Mouse (Mus musculus) hindbrain, postnatal 0 days (tissue): ENCODE results near the gene B4galt3. TPM values are rescaled to one million over a fixed set of nuclear protein-coding genes. Genes with fewer than 3 reads are reported as not detected.

ENCODE experiments used
- ATAC-seq: fragments of 200-750 bp; cut with Nextera tagmentation; 2 replicates; pipeline ENCODE4 v1.8.0; 2017; ENCODE audit warnings: mild to moderate bottlenecking, moderate TSS enrichment, moderate library complexity
- DNase-seq: peaks from one replicate; pipeline ENCODE4 v3.0.0-alpha.2; 2015; ENCODE audit warnings: low spot score
- H3K27ac ChIP-seq: fragments of 300-500 bp; sonication (generic); 2 replicates; pipeline ENCODE4 v1.5.1; 2014; ENCODE audit warnings: mild to moderate bottlenecking
- H3K27me3 ChIP-seq: fragments of 300-500 bp; sonication (generic); 2 replicates; pipeline ENCODE4 v1.6.1; 2014; ENCODE audit warnings: low read length, mixed read lengths; ENCODE audit not compliant: insufficient read depth
- H3K36me3 ChIP-seq: fragments of 300-500 bp; sonication (generic); 2 replicates; pipeline ENCODE4 v1.6.1; 2014; ENCODE audit warnings: low read length, mixed read lengths; ENCODE audit not compliant: insufficient read depth
- H3K4me1 ChIP-seq: fragments of 300-500 bp; sonication (generic); 2 replicates; pipeline ENCODE4 v1.6.1; 2014; ENCODE audit warnings: antibody characterized with exemption, low read length, mixed read lengths; ENCODE audit not compliant: insufficient read depth
- H3K4me2 ChIP-seq: fragments of 300-500 bp; sonication (generic); 2 replicates; pipeline ENCODE4 v1.6.1; 2014; ENCODE audit warnings: low read depth, mild to moderate bottlenecking, low read length, moderate library complexity, mixed read lengths
- H3K4me3 ChIP-seq: fragments of 300-500 bp; sonication (generic); 2 replicates; pipeline ENCODE4 v1.5.1; 2014; ENCODE audit warnings: low read length
- H3K9ac ChIP-seq: fragments of 300-500 bp; sonication (generic); replicated peaks from 2 replicates; pipeline ENCODE4 v1.6.1; 2014; ENCODE audit warnings: mild to moderate bottlenecking, low read length, moderate library complexity, mixed read lengths
- H3K9me3 ChIP-seq: fragments of 300-500 bp; sonication (generic); 2 replicates; pipeline ENCODE4 v1.6.1; 2016; ENCODE audit warnings: low read length, mixed read lengths
- CTCF ChIP-seq: IDR thresholded peaks from 2 replicates; pipeline ENCODE4 v1.5.1; 2016; ENCODE audit warnings: antibody characterized with exemption, control low read depth, low read depth
- WGBS: fragments of 180-500 bp; shearing (Covaris S2); extraction: QIAGEN DNeasy Blood & Tissue Kit; methylation state at CpG from one replicate; pipeline ENCODE4 v1.1.7; 2014; 5-methylcytosine and 5-hydroxymethylcytosine counted together
- polyA plus RNA-seq: library from polyadenylated mRNA; unstranded; fragments of >200 nt; fragmentation: Nextera tagmentation; extraction: Ambion mirVana; gene quantifications from 2 replicates; pipeline ENCODE4 v1.2.1, GENCODE M21; 2015
- total RNA-seq: library from RNA; depleted of rRNA; stranded (reverse); fragments of >200 nt; gene quantifications from 2 replicates; pipeline ENCODE4 v1.2.3, GENCODE M21; 2014

B4galt3 gene
- total and polyA plus RNA-seq, 2 experiments from 2014 or later: 80.5 to 91.9 TPM

DNA sequence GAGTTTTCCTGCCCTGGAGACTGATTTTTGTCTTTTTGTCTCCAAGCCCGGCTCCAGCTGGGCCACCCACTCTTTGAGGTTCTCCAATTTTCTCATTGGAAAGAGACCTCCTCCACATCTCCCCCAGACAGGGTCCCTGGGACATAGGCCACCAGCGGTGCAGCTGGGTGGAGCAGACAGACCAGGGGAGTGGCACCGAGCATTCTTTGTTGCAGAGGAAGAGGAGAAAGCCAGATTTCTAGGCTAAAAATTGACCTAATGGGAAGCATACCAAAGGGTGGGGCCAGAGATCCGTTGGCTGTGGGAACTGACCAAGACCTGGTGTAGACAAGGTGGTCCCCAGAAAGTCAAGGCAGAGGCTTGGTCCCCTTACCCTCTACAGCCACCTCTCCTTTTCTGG, 22.2 kb upstream of the B4galt3 start:
- Histone ChIP-seq H3K27ac (peak overlapping the region; percentile 82), H3K9ac (no peak overlapping the region), H3K36me3 (no peaks in the 10 kb centered on the region), H3K9me3 (no peaks in the 10 kb centered on the region), H3K4me2 (peak overlapping the region; percentile 89), H3K4me3 (no peak overlapping the region), H3K27me3 (no peaks in the 10 kb centered on the region), H3K4me1 (peaks cover 29% of the 10 kb centered on the region)
- no peak for TF ChIP-seq CTCF
- no peak for DNase-seq
- ATAC-seq: no peak
- WGBS: 26% methylated on average over 4 of the region's 4 CpGs

DNA sequence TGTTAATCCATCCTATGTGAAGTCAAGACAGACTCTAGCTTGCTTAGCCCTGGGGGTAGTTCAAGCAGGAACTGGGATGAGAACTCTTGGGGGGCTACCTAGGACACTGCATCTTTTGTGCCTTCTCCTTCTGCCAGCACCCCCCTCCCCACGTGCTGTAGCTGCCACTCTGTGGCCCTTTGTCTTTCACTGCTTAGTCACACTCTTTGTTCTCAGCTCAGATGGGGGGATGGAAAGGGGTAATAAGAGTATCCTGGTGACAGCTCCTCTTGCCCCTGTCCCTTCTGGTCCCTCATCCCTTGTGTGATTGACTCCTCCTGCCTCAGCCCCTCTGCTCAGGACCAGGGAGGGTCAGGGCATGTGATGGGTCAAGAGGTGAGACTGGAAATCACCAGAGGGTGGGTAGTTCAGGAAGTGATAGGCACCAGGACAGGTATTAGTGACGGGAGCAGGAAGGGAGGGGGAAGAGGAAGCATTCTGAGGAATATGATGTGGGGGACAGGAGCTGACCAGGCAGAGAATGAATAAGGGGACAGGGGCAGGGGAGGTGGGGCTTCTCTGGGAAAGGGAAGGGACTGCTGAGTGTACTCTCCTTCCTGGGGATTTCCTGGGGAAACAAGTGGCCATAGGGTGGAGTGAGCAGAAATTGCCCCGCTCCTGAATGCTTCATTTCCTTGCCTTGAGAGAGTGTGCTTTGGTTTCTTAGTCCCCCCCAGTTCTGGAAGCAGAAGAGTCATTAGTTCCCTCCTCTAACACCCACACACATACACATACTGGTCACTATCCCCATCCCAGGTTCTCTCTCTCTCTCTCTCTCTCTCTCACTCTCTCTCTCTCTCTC, 21.5 kb upstream of the B4galt3 start:
- DNase-seq (no peak), ATAC-seq (no peak)
- Histone ChIP-seq H3K4me3 (no peak overlapping the region), H3K9me3 (no peaks in the 10 kb centered on the region), H3K4me1 (peaks cover 29% of the 10 kb centered on the region), H3K27me3 (no peaks in the 10 kb centered on the region), H3K4me2 (no peak overlapping the region), H3K36me3 (no peaks in the 10 kb centered on the region), H3K27ac (peak overlapping the region; percentile 82; the same call in 1 of the 2 replicates), H3K9ac (no peak overlapping the region)
- TF ChIP-seq CTCF: no peak
- WGBS: 32% methylated on average over 3 of the region's 3 CpGs

DNA sequence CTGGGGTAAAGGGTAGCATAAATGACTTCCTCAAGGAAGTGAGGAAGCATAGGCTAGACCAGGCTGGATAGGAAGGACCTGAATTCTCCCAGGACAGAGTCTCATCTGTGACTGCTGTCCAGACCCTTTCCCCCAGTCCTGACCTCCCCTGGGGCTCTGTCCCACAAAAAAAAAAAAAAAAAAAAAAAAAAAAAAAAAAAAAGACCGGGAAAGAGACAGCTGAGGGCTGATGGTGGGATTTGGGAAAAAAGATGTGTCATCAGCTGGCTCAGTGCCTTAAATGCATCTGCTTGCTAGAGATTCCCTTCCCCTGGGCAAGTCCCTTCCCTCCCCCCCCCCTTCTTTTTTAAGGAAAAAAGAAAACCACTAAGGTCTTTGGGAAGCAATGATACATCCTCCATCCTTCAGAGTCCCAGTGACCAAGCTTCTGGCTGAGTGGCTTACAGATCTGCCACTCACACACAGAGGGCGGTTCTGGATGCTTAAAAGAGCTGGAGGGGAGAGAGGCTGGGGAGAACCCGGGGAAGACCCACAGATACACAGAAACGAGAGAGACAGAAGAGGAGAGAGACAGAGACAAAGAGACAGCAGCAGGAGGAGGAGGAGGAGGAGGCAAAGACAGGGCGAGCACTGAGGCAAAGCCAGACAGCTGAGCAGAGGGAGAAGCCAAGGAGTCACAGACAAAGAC, 20.1 kb upstream of the B4galt3 start, which contains the start of gene Adamts4:
TSS of gene Adamts4 (plus strand) at position 509 of the 688 bp plus-strand sequence.
- no peak for ATAC-seq
- Histone ChIP-seq H3K27ac (peak within 1 kb of the TSS; percentile 64), H3K9ac (peak within 1 kb of the TSS; percentile 24; the same call in 1 of the 2 replicates)

GRCm38 (mm10) chr1:171250680-171251593, 19.2 kb upstream of the B4galt3 start, which contains the start of gene Ndufs2:
TSS of gene Ndufs2 (minus strand) at chr1:171251388.
- DNase-seq (peak; percentile 67), ATAC-seq (peak; percentile 13; the same call in 1 of the 2 replicates)
- H3K9me3 ChIP-seq: no peaks in the 10 kb centered on the region
- H3K36me3 ChIP-seq: no peaks in the 10 kb centered on the region
- peak within 1 kb of the TSS; percentile 20 for H3K4me3 ChIP-seq
- no peaks in the 10 kb centered on the region for H3K27me3 ChIP-seq
- peak within 1 kb of the TSS; percentile 64 for H3K27ac ChIP-seq
- 11% methylated on average over 25 of the region's 26 CpGs for WGBS
- peak within 1 kb of the TSS; percentile 24; the same call in 1 of the 2 replicates for H3K9ac ChIP-seq
- H3K4me2 ChIP-seq: peak within 1 kb of the TSS; percentile 58
- peaks cover 29% of the 10 kb centered on the region for H3K4me1 ChIP-seq
- TF ChIP-seq CTCF: no peak

More for the DNA sequence above, 20.1 kb upstream of the B4galt3 start, which contains the start of gene Adamts4:
- peak; percentile 68 for DNase-seq
- peak within 1 kb of the TSS; percentile 20 for H3K4me3 ChIP-seq
- H3K4me1 ChIP-seq: peaks cover 29% of the 10 kb centered on the region
- no peaks in the 10 kb centered on the region for H3K9me3 ChIP-seq
- WGBS: 7% methylated on average over 5 of the region's 5 CpGs
- H3K36me3 ChIP-seq: no peaks in the 10 kb centered on the region
- H3K4me2 ChIP-seq: peak within 1 kb of the TSS; percentile 58
- TF ChIP-seq CTCF: no peak
- no peaks in the 10 kb centered on the region for H3K27me3 ChIP-seq

DNA sequence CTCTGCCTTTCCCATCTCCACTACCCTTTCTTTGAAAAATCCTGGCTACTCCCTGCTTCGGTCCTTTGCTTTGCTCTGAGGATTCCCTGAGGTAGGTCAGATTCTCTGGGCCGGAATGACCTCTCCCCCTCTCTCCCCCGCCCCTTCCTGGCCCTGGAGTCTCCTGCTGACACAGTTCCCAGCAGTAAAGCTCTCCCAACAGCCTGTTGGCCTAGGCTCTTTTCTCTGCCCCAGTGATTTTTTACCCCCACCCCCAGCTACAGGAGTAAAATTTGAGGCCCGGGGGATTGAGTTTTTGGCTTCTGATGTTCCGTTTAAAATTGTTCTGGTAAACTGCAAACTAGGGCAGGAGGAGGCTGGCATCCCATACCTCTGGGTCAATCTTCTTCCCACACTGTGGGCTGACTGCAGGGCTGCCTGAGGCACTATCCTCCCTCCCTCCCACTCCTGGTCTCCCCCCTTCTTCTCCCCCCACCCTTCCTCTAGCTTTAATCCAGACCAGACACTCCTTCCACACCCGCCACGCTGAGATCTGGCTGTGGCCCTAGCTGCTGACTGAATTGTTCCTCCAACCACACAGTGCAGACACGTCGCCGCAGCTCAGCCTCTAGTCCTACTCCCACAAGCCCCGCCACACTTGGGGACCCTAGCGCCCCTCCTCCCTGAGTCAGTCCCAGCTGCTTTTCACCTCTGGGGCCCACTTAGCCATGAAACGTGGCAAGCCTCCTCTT, 18.4 kb upstream of the B4galt3 start:
- H3K9me3 ChIP-seq: no peaks in the 10 kb centered on the region
- DNase-seq (peak; percentile 32), ATAC-seq (no peak)
- WGBS: 7% methylated on average over 13 of the region's 13 CpGs
- H3K27ac ChIP-seq: peak overlapping the region; percentile 64; the same call in 1 of the 2 replicates
- peak overlapping the region; percentile 24; the same call in 1 of the 2 replicates for H3K9ac ChIP-seq
- peak overlapping the region; percentile 58 for H3K4me2 ChIP-seq
- H3K36me3 ChIP-seq: no peaks in the 10 kb centered on the region
- H3K27me3 ChIP-seq: no peaks in the 10 kb centered on the region
- peak overlapping the region; percentile 20; the same call in 1 of the 2 replicates for H3K4me3 ChIP-seq
- peaks cover 24% of the 10 kb centered on the region for H3K4me1 ChIP-seq
- TF ChIP-seq CTCF: no peak
